Mouse (Mus musculus) MEL (cell line): ENCODE measurements around the gene Hrasls5. TPM values are rescaled to one million over a fixed set of nuclear protein-coding genes. Genes with fewer than 3 reads are reported as not detected.

Experiments
- DNase-seq: peaks from one replicate; pipeline ENCODE4 v3.0.0; 2011; ENCODE audit warnings: low read depth, low spot score
- H3K27ac ChIP-seq: 2 replicates; pipeline ENCODE4 v1.5.1; 2012; ENCODE audit warnings: low read depth, mild to moderate bottlenecking, control low read depth, low read length, moderate library complexity; ENCODE audit not compliant: control insufficient read depth
- H3K27me3 ChIP-seq, 2 experiments: fragments of 150-350 bp in 1 of 2; sonication (generic) in 1 of 2; 2 replicates each; pipeline ENCODE4 v1.6.1; 2012; ENCODE audit warnings: low read length in 2 of 2, mild to moderate bottlenecking in 2 of 2, improper control_type of control experiment in 1 of 2, moderate library complexity in 1 of 2; ENCODE audit not compliant: insufficient read depth in 2 of 2, control insufficient read depth in 1 of 2
- H3K36me3 ChIP-seq, 2 experiments: 2 replicates each; pipeline ENCODE4 v1.6.1; 2012 to 2014; ENCODE audit warnings: low read length in 2 of 2, improper control_type of control experiment in 1 of 2, inconsistent platforms in 1 of 2, mild to moderate bottlenecking in 1 of 2; ENCODE audit not compliant: insufficient read depth in 2 of 2, control insufficient read depth in 1 of 2
- H3K4me1 ChIP-seq, 2 experiments: fragments of 150-350 bp in 1 of 2; sonication (generic) in 1 of 2; 2 replicates each; pipeline ENCODE4 v1.6.1; 2012; ENCODE audit warnings: low read length in 2 of 2, improper control_type of control experiment in 1 of 2, mild to moderate bottlenecking in 1 of 2; ENCODE audit not compliant: insufficient read depth in 2 of 2, control insufficient read depth in 1 of 2
- H3K4me3 ChIP-seq, 2 experiments: fragments of 150-350 bp in 1 of 2; sonication (generic) in 1 of 2; 2 replicates each; pipeline ENCODE4 v1.5.1; 2012; ENCODE audit warnings: low read depth in 2 of 2, low read length in 2 of 2, mild to moderate bottlenecking in 2 of 2, moderate library complexity in 2 of 2, control low read depth in 1 of 2, improper control_type of control experiment in 1 of 2; ENCODE audit not compliant: control insufficient read depth in 1 of 2, insufficient read depth in 1 of 2
- H3K79me2 ChIP-seq: 2 replicates; pipeline ENCODE4 v1.6.1; 2012; ENCODE audit warnings: mild to moderate bottlenecking, low read length, moderate library complexity; ENCODE audit not compliant: control insufficient read depth, poor library complexity, insufficient read depth
- H3K9ac ChIP-seq: 2 replicates; pipeline ENCODE4 v1.6.1; 2012; ENCODE audit warnings: low read depth, mild to moderate bottlenecking, control low read depth, low read length, moderate library complexity; ENCODE audit not compliant: control insufficient read depth, poor library complexity, severe bottlenecking
- H3K9me3 ChIP-seq: fragments of 150-350 bp; sonication (generic); replicated peaks from 2 replicates; pipeline ENCODE4 v1.6.1; 2012; ENCODE audit warnings: mild to moderate bottlenecking, low read length, improper control_type of control experiment, moderate library complexity; ENCODE audit not compliant: insufficient read depth
- CHD2 ChIP-seq: IDR thresholded peaks from 2 replicates; pipeline ENCODE4 v1.6.1; 2011; ENCODE audit warnings: low read length, improper control_type of control experiment
- CTCF ChIP-seq, 3 experiments: IDR thresholded peaks in 2 of 3; conservative IDR thresholded peaks in 1 of 3; 2 replicates each; pipeline ENCODE4 v1.5.1; 2011 to 2012; ENCODE audit warnings: low read length in 3 of 3, low read depth in 2 of 3, mild to moderate bottlenecking in 2 of 3, improper control_type of control experiment in 1 of 3, inconsistent platforms in 1 of 3, mixed read lengths in 1 of 3, moderate library complexity in 1 of 3; ENCODE audit not compliant: control insufficient read depth in 1 of 3, insufficient read depth in 1 of 3, poor library complexity in 1 of 3, severe bottlenecking in 1 of 3
- E2F4 ChIP-seq: IDR thresholded peaks from 2 replicates; pipeline ENCODE4 v1.6.1; 2011; ENCODE audit warnings: low read depth, low read length, improper control_type of control experiment, borderline replicate concordance
- ELF1 ChIP-seq: IDR thresholded peaks from 2 replicates; pipeline ENCODE4 v1.6.1; 2014; ENCODE audit warnings: low read depth, mild to moderate bottlenecking, inconsistent platforms, low read length, improper control_type of control experiment, moderate library complexity
- GABPA ChIP-seq: IDR thresholded peaks from 2 replicates; pipeline ENCODE4 v1.6.1; 2012; ENCODE audit warnings: low read depth, mild to moderate bottlenecking, inconsistent platforms, low read length, improper control_type of control experiment, moderate library complexity
- GATA1 ChIP-seq: IDR thresholded peaks from 2 replicates; pipeline ENCODE4 v1.6.1; 2011; ENCODE audit warnings: low read depth, low read length, improper control_type of control experiment
- MAFK ChIP-seq: IDR thresholded peaks from 2 replicates; pipeline ENCODE4 v1.6.1; 2011; ENCODE audit warnings: low read depth, mild to moderate bottlenecking, low read length, improper control_type of control experiment, borderline replicate concordance
- MAZ ChIP-seq: IDR thresholded peaks from 2 replicates; pipeline ENCODE4 v1.6.1; 2012; ENCODE audit warnings: low read depth, mild to moderate bottlenecking, inconsistent platforms, low read length, improper control_type of control experiment
- NRF1 ChIP-seq: IDR thresholded peaks from 2 replicates; pipeline ENCODE4 v1.6.1; 2014; ENCODE audit warnings: low read depth, mild to moderate bottlenecking, inconsistent platforms, low read length, improper control_type of control experiment, moderate library complexity; ENCODE audit not compliant: poor library complexity, insufficient read depth, severe bottlenecking
- POLR2AphosphoS2 ChIP-seq: IDR thresholded peaks from 2 replicates; pipeline ENCODE4 v1.6.1; 2011; ENCODE audit warnings: low read length, improper control_type of control experiment
- RAD21 ChIP-seq: IDR thresholded peaks from 2 replicates; pipeline ENCODE4 v1.6.1; 2011; ENCODE audit warnings: mild to moderate bottlenecking, low read depth, low read length, improper control_type of control experiment
- RCOR1 ChIP-seq: IDR thresholded peaks from 2 replicates; pipeline ENCODE4 v1.6.1; 2012; ENCODE audit warnings: low read depth, mild to moderate bottlenecking, inconsistent platforms, low read length, improper control_type of control experiment
- SIN3A ChIP-seq: IDR thresholded peaks from 2 replicates; pipeline ENCODE4 v1.6.1; 2012; ENCODE audit warnings: low read length, improper control_type of control experiment, inconsistent platforms
- SMC3 ChIP-seq: IDR thresholded peaks from 2 replicates; pipeline ENCODE4 v1.6.1; 2011; ENCODE audit warnings: low read depth, low read length, improper control_type of control experiment
- UBTF ChIP-seq: IDR thresholded peaks from 2 replicates; pipeline ENCODE4 v1.6.1; 2012; ENCODE audit warnings: low read depth, mild to moderate bottlenecking, inconsistent platforms, low read length, improper control_type of control experiment, moderate library complexity, borderline replicate concordance; ENCODE audit not compliant: insufficient read depth
- ZC3H11A ChIP-seq: IDR thresholded peaks from 2 replicates; pipeline ENCODE4 v1.6.1; 2012; ENCODE audit warnings: low read depth, mild to moderate bottlenecking, inconsistent platforms, low read length, improper control_type of control experiment
- ZKSCAN1 ChIP-seq: IDR thresholded peaks from 2 replicates; pipeline ENCODE4 v1.6.1; 2012; ENCODE audit warnings: low read depth, mild to moderate bottlenecking, inconsistent platforms, low read length, improper control_type of control experiment, moderate library complexity
- ZNF384 ChIP-seq: IDR thresholded peaks from 2 replicates; pipeline ENCODE4 v1.6.1; 2012; ENCODE audit warnings: low read depth, mild to moderate bottlenecking, inconsistent platforms, low read length, improper control_type of control experiment
- polyA plus RNA-seq, 2 experiments: library from polyadenylated mRNA; stranded (reverse) in 1 of 2; unstranded in 1 of 2; fragments of >175 nt in 1 of 2; fragments of >200 nt in 1 of 2; gene quantifications; 2 replicates each; pipeline versions ENCODE4 v1.2.1 to v1.2.4; 2012; ENCODE audit warnings: low replicate concordance in 2 of 2, low read depth in 1 of 2; ENCODE audit not compliant: insufficient read length in 2 of 2, insufficient read depth in 1 of 2, missing spikeins in 1 of 2
- total RNA-seq: library from RNA; depleted of rRNA; stranded (reverse); fragments of 300-350 nt; gene quantifications from 2 replicates; pipeline ENCODE4 v1.2.3, GENCODE M21; 2012

The Hrasls5 gene
- total and polyA plus RNA-seq, 3 experiments, result not detected

- no peaks in the 10 kb centered on the region for H3K9me3 ChIP-seq
- no peaks in the 10 kb centered on the region for H3K4me1 ChIP-seq
- no peaks in the 10 kb centered on the region for H3K79me2 ChIP-seq
- H3K4me3 ChIP-seq, result no peak overlapping the region
- peak; percentile 70 for DNase-seq
- H3K9ac ChIP-seq, result no peak overlapping the region
- no peaks in the 10 kb centered on the region for H3K36me3 ChIP-seq
- no peak overlapping the region for H3K27ac ChIP-seq
- H3K27me3 ChIP-seq, result no peaks in the 10 kb centered on the region
- peak; percentile 36; the same call in 1 of the 2 replicates for TF ChIP-seq ZNF384
- TF ChIP-seq ELF1, result no peak
- TF ChIP-seq ZC3H11A, result peak; percentile 88
- peak; percentile 96 for TF ChIP-seq SMC3
- no peak for TF ChIP-seq CHD2
- peak; percentile 41 to 92 (median 63); a peak in 5 of 6 replicates for TF ChIP-seq CTCF (IDR thresholded peaks at IDR 0.05 in 2 of 3, conservative IDR thresholded peaks at IDR 0.05 in 1 of 3; ENCODE audit: control insufficient read depth in 1 of 3, insufficient read depth in 1 of 3, low read depth in 2 of 3, low read length in 3 of 3, poor library complexity in 1 of 3, severe bottlenecking in 1 of 3)
- peak; percentile 89 for TF ChIP-seq RAD21
- TF ChIP-seq GATA1, result peak; percentile 76
- TF ChIP-seq ZKSCAN1, result no peak
These were observed 16.8 kb upstream of the Hrasls5 start for GRCm38 (mm10) chr19:7595534-7595933.

GRCm38 (mm10) chr19:7598481-7598880 lies 13.9 kb upstream of the Hrasls5 start:
- Histone ChIP-seq H3K27me3 (no peaks in the 10 kb centered on the region), H3K27ac (no peak overlapping the region), H3K36me3 (no peaks in the 10 kb centered on the region), H3K4me3 (no peak overlapping the region), H3K9ac (no peak overlapping the region), H3K9me3 (no peaks in the 10 kb centered on the region), H3K4me1 (no peaks in the 10 kb centered on the region), H3K79me2 (no peaks in the 10 kb centered on the region)
- TF ChIP-seq SIN3A (no peak), MAZ (no peak), GATA1 (no peak), UBTF (no peak), ZKSCAN1 (no peak), E2F4 (no peak)
- DNase-seq, result no peak

DNA sequence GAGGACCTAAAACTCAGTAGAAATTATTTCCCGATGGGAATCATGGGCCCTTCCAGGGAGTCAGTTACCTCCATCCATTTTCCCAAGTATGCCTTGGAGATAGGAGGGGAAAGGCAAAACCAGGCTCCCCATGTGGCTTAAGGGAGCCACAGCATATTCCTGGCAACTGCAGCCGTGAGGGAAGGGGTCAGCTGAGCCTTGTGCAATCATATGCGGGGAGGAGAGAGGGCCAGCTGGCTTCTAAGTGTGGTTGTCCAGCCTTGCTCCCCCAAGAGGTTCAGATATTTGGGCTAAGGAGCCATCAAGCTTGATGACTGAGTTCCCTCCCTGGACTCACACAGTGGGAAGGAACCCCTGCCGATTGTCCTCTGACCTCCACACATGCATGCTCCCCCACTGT lies 10.8 kb upstream of the Hrasls5 start:
- TF ChIP-seq MAFK (no peak), CHD2 (no peak), POLR2AphosphoS2 (no peak), RCOR1 (no peak), ELF1 (no peak), UBTF (no peak), NRF1 (no peak), MAZ (no peak), ZNF384 (no peak), ZKSCAN1 (no peak), GABPA (no peak)
- no peaks in the 10 kb centered on the region for H3K4me1 ChIP-seq
- H3K36me3 ChIP-seq, result no peaks in the 10 kb centered on the region
- no peak overlapping the region for H3K9ac ChIP-seq
- no peaks in the 10 kb centered on the region for H3K27me3 ChIP-seq
- H3K27ac ChIP-seq, result no peak overlapping the region
- no peak overlapping the region for H3K4me3 ChIP-seq
- DNase-seq, result no peak
- H3K9me3 ChIP-seq, result no peaks in the 10 kb centered on the region
- H3K79me2 ChIP-seq, result no peaks in the 10 kb centered on the region
